Mouse (Mus musculus) kidney, adult 2 months (tissue): ENCODE data around the gene Fads2. TPM values are rescaled to one million over a fixed set of nuclear protein-coding genes. Genes with fewer than 3 reads are reported as not detected.
A peak's percentile ranks its signal among the peaks of the same experiment; 100 is the strongest.

Experiments used
- DNase-seq: peaks from one replicate; pipeline ENCODE4 v3.0.0; 2021
- H3K27ac ChIP-seq: fragments of 200-500 bp; 2 replicates; pipeline ENCODE4 v1.5.1; 2012; ENCODE audit warnings: low read depth, low read length, control low read depth, inconsistent platforms; ENCODE audit not compliant: insufficient read depth
- H3K27me3 ChIP-seq: fragments of 200-500 bp; replicated peaks from 2 replicates; pipeline ENCODE4 v1.6.1; 2012; ENCODE audit warnings: mild to moderate bottlenecking, moderate library complexity, low read length, inconsistent platforms; ENCODE audit not compliant: control insufficient read depth, insufficient read depth
- H3K36me3 ChIP-seq: fragments of 200-500 bp; 2 replicates; pipeline ENCODE4 v1.6.1; 2012; ENCODE audit warnings: mild to moderate bottlenecking, moderate library complexity, low read length, inconsistent platforms; ENCODE audit not compliant: control insufficient read depth, insufficient read depth
- H3K4me1 ChIP-seq: fragments of 200-500 bp; 2 replicates; pipeline ENCODE4 v1.6.1; 2011; ENCODE audit warnings: low read length; ENCODE audit not compliant: control insufficient read depth, insufficient read depth
- H3K4me3 ChIP-seq: fragments of 200-500 bp; 2 replicates; pipeline ENCODE4 v1.5.1; 2011; ENCODE audit warnings: mild to moderate bottlenecking, low read depth, low read length, control low read depth; ENCODE audit not compliant: insufficient read depth
- CTCF ChIP-seq: fragments of 200-500 bp; conservative IDR thresholded peaks from 2 replicates; pipeline ENCODE4 v1.5.1; 2011; ENCODE audit warnings: low read depth, mild to moderate bottlenecking, control low read depth, low read length, moderate library complexity, mixed read lengths; ENCODE audit not compliant: insufficient read depth, insufficient read length
- POLR2A ChIP-seq: fragments of 200-500 bp; IDR thresholded peaks from one replicate; pipeline ENCODE4 v1.6.1; 2011; ENCODE audit warnings: low read depth, low read length, control low read depth
- WGBS: fragments of 180-500 bp; shearing (Covaris S2); methylation state at CpG from one replicate; pipeline ENCODE4 v1.1.7; 2018; 5-methylcytosine and 5-hydroxymethylcytosine counted together
- polyA plus RNA-seq: library from polyadenylated mRNA; depleted of rRNA; stranded (reverse); fragments of >200 nt; gene quantifications from 2 replicates; pipeline ENCODE4 v1.2.3, GENCODE M21; 2012

Gene Fads2
- polyA plus RNA-seq, 1 experiment: 240 TPM

- no peaks in the 10 kb centered on the region for H3K27me3 ChIP-seq
- peaks cover 39% of the 10 kb centered on the region for H3K4me1 ChIP-seq
- DNase-seq: peak; percentile 42
- TF ChIP-seq POLR2A (no peak), CTCF (no peak)
- 0 out of 2 replicates have a peak overlapping the region, but pooled peaks have one; percentile 1 for H3K27ac ChIP-seq
- no peak overlapping the region for H3K4me3 ChIP-seq
- 8% methylated on average over 3 of the region's 3 CpGs for WGBS
- H3K36me3 ChIP-seq: no peaks in the 10 kb centered on the region
These were observed 54.6 kb downstream of the Fads2 start for GRCm38 (mm10) chr19:10046983-10047382.

DNA sequence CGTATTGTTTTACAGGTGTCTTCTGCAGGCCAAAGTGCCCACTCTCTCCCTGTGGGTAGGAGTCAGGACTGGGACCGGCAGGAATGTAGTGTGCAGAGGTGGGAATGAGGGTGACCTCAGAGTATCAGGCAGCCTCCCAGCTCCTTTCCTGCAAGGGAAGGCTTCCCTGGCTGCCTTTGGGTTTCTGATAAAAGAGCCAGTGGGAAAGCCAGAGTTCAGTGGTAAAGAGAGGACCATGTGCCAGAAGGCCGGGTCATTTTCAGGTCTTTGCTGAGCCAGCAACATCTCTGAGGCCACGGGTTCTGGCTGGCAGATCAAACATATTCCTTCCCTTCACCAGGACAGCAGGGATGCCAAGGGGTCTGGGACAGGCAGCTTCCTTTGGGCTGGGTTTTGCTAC, 55.2 kb downstream of the Fads2 start:
- H3K4me3 ChIP-seq: no peak overlapping the region
- peak overlapping the region; percentile 65 for H3K27ac ChIP-seq
- H3K36me3 ChIP-seq: no peaks in the 10 kb centered on the region
- TF ChIP-seq CTCF (no peak), POLR2A (no peak)
- H3K4me1 ChIP-seq: peaks cover 39% of the 10 kb centered on the region
- no peaks in the 10 kb centered on the region for H3K27me3 ChIP-seq
- DNase-seq: peak; percentile 87
- WGBS: 39% methylated on average over 4 of the region's 4 CpGs

DNA sequence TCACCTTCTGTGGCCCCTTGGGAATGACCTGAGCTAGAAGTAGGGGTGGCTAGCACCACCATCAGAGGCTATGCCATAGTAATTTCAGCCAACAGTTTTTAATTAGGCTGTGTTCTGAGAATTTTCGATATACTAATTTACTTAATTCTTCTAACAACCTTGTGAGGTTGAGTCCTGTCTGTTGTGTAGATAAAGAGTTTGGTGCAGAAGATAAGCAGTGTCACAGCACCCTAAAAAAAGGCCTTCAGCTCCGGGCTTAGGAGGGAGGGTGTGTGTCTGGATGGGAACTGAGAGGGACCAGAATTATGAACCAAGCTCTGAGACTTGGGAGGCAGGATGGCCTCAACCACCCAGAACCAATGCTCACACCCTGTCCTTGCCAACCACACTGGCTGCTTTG, 55.8 kb downstream of the Fads2 start:
- no peak for TF ChIP-seq CTCF
- TF ChIP-seq POLR2A: no peak
- 64% methylated on average over 2 of the region's 2 CpGs for WGBS
- H3K4me1 ChIP-seq: peaks cover 42% of the 10 kb centered on the region
- no peaks in the 10 kb centered on the region for H3K36me3 ChIP-seq
- no peaks in the 10 kb centered on the region for H3K27me3 ChIP-seq
- H3K4me3 ChIP-seq: no peak overlapping the region
- no peak for DNase-seq
- H3K27ac ChIP-seq: peak overlapping the region; percentile 58; the same call in 1 of the 2 replicates

GRCm38 (mm10) chr19:10043643-10044042, 57.9 kb downstream of the Fads2 start:
- DNase-seq: peak; percentile 89
- peak overlapping the region; percentile 29; the same call in 1 of the 2 replicates for H3K27ac ChIP-seq
- TF ChIP-seq POLR2A: no peak
- no peak for TF ChIP-seq CTCF

DNA sequence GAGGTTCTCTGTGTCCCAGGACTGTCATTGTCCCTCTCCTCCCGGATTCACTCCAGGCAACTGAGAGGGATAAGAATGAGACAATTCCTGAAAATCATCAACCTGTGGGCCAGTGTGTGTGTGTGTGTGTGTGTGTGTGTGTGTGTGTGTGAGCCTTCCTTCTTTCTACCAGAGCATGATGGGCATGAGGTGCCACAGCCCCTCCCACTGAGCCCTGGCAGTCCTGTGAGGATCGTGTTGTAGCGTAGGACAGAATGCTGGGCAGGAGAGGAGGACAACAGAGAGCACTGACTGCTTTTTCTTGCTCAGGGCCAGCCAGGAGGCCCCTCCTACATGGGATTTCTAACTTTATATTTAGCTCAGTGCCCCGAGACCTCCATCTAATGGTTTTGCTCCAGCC, 58.7 kb downstream of the Fads2 start:
- Histone ChIP-seq H3K27me3 (no peaks in the 10 kb centered on the region), H3K27ac (0 out of 2 replicates have a peak overlapping the region, but pooled peaks have one; percentile 29), H3K4me1 (peaks cover 47% of the 10 kb centered on the region), H3K4me3 (peak overlapping the region; percentile 75), H3K36me3 (no peaks in the 10 kb centered on the region)
- DNase-seq: peak; percentile 53
- WGBS: 42% methylated on average over 4 of the region's 4 CpGs
- TF ChIP-seq CTCF: no peak
- no peak for TF ChIP-seq POLR2A

More at GRCm38 (mm10) chr19:10043643-10044042, 57.9 kb downstream of the Fads2 start:
- Histone ChIP-seq H3K4me1 (peaks cover 46% of the 10 kb centered on the region), H3K27me3 (no peaks in the 10 kb centered on the region), H3K36me3 (no peaks in the 10 kb centered on the region), H3K4me3 (no peak overlapping the region)

- Histone ChIP-seq H3K27me3 (no peaks in the 10 kb centered on the region), H3K27ac (peak overlapping the region; percentile 13), H3K36me3 (no peaks in the 10 kb centered on the region), H3K4me1 (peaks cover 51% of the 10 kb centered on the region), H3K4me3 (peak overlapping the region; percentile 75)
- 45% methylated on average over 6 of the region's 6 CpGs for WGBS
- DNase-seq: no peak
- TF ChIP-seq CTCF (no peak), POLR2A (no peak)
These were observed 59.3 kb downstream of the Fads2 start for GRCm38 (mm10) chr19:10042232-10042631.

GRCm38 (mm10) chr19:10041388-10042148, 60.0 kb downstream of the Fads2 start, which contains the start of gene Fads3:
TSS of gene Fads3 (plus strand) at chr19:10041569.
- 2% methylated on average over 69 of the region's 69 CpGs for WGBS
- Histone ChIP-seq H3K36me3 (no peaks in the 10 kb centered on the region), H3K4me1 (peaks cover 48% of the 10 kb centered on the region), H3K4me3 (peak within 1 kb of the TSS; percentile 75), H3K27ac (peak within 1 kb of the TSS; percentile 68), H3K27me3 (no peaks in the 10 kb centered on the region)
- DNase-seq: peak; percentile 93
- TF ChIP-seq POLR2A: peak; percentile 75
- TF ChIP-seq CTCF: no peak
